Mouse (Mus musculus) stomach, postnatal 0 days (tissue): ENCODE measurements around the gene Ang.

Experiments used
- CTCF ChIP-seq: IDR thresholded peaks from 2 replicates; pipeline ENCODE4 v1.5.1; 2016; ENCODE audit warnings: antibody characterized with exemption, low read depth, mild to moderate bottlenecking, moderate library complexity
- EP300 ChIP-seq: optimal IDR thresholded peaks from 2 replicates; pipeline ENCODE3; 2016; ENCODE audit warnings: antibody characterized with exemption

- TF ChIP-seq CTCF: no peak
- TF ChIP-seq EP300: no peak
These were observed 36.8 kb downstream of the Ang start for GRCm38 (mm10) chr14:51127648-51128258.
